Mouse (Mus musculus): ENCODE results near the gene Grip1. TPM values are rescaled to one million over a fixed set of nuclear protein-coding genes. Genes with fewer than 3 reads are reported as not detected.
A peak's percentile ranks its signal among the peaks of the same experiment; 100 is the strongest.

Grip1 gene
- polyA plus RNA-seq, 1 experiment from 2014 or later: 0.55 TPM

DNA sequence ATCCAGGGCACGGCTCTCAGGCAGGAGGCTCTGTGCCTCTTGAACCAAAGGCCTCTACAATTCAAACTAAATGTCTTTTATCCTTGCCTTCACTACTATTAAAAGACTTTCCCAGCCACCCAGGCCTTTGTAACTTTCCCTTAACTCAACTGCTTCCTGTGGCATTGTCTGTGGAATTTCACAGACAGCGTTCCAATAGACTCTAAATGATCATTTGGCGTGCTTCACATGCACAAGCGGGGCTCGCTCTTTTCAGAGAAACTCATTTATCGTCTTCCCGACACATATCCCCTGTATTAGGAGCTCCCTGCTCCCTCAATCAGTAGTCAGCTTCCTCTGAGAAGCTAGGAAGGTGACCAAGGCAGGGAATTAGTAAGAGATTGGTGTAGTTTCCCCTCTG, 104.8 kb downstream of the Grip1 start:
- Histone ChIP-seq H3K9ac (ENCODE audit: low read depth, low read length) (no peak overlapping the region), H3K27me3 (ENCODE audit: control insufficient read depth, insufficient read depth, low read depth, low read length) (no peaks in the 10 kb centered on the region), H3K4me2 (ENCODE audit: low read depth, low read length) (no peak overlapping the region), H3K4me1 (ENCODE audit: control insufficient read depth, low read depth, low read length) (no peaks in the 10 kb centered on the region), H3K4me3 (ENCODE audit: low read depth, low read length) (no peak overlapping the region), H3K27ac (ENCODE audit: low read length) (no peak overlapping the region), H3K36me3 (ENCODE audit: control insufficient read depth, insufficient read depth) (no peaks in the 10 kb centered on the region), H3K9me3 (replicated peaks; ENCODE audit: control insufficient read depth, low read length) (no peaks in the 10 kb centered on the region; the same call in 1 of the 2 replicates)
- WGBS (ENCODE audit: insufficient replicate concordance): 77% methylated on average over 7 of the region's 7 CpGs
- ATAC-seq (ENCODE audit: low read depth): no peak

- Histone ChIP-seq H3K9ac (ENCODE audit: low read depth, low read length) (no peak overlapping the region), H3K36me3 (ENCODE audit: control insufficient read depth, insufficient read depth) (no peaks in the 10 kb centered on the region), H3K4me2 (ENCODE audit: low read depth, low read length) (no peak overlapping the region), H3K4me3 (ENCODE audit: low read depth, low read length) (no peak overlapping the region), H3K27me3 (ENCODE audit: control insufficient read depth, insufficient read depth, low read depth, low read length) (no peaks in the 10 kb centered on the region), H3K9me3 (replicated peaks; ENCODE audit: control insufficient read depth, low read length) (no peaks in the 10 kb centered on the region), H3K4me1 (ENCODE audit: control insufficient read depth, low read depth, low read length) (no peaks in the 10 kb centered on the region), H3K27ac (ENCODE audit: low read length) (no peak overlapping the region)
- WGBS (ENCODE audit: insufficient replicate concordance): 80% methylated on average over 7 of the region's 7 CpGs
- no peak for ATAC-seq (ENCODE audit: low read depth)
Measured at GRCm38 (mm10) chr10:119564862-119565261, 111.2 kb downstream of the Grip1 start.

DNA sequence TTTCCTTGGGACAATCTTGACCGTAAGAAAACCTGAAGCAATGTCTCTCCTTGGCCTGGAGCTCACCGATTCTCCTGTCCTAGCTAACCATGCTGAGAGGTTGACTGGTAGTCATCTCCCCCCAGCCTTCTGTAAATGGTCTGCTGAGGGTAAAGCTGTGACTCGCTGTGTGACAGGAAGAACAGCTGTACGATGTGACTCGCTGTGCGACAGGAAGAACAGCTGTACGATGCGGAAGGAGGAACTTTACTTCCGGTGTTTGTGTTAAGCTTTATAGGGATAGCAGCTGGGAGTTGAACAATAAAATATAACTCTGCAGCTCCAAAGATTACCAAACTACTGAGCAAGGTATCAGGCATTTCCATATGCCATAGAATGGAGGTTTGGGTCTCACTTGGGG, 119.5 kb downstream of the Grip1 start:
- Histone ChIP-seq H3K9ac (ENCODE audit: low read depth, low read length) (no peak overlapping the region), H3K27ac (ENCODE audit: low read length) (no peak overlapping the region), H3K36me3 (ENCODE audit: control insufficient read depth, insufficient read depth) (no peaks in the 10 kb centered on the region), H3K4me2 (ENCODE audit: low read depth, low read length) (no peak overlapping the region), H3K27me3 (ENCODE audit: control insufficient read depth, insufficient read depth, low read depth, low read length) (no peaks in the 10 kb centered on the region), H3K4me3 (ENCODE audit: low read depth, low read length) (no peak overlapping the region), H3K9me3 (replicated peaks; ENCODE audit: control insufficient read depth, low read length) (no peaks in the 10 kb centered on the region), H3K4me1 (ENCODE audit: control insufficient read depth, low read depth, low read length) (no peaks in the 10 kb centered on the region)
- no peak for ATAC-seq (ENCODE audit: low read depth)
- 48% methylated on average over 9 of the region's 9 CpGs for WGBS (ENCODE audit: insufficient replicate concordance)

GRCm38 (mm10) chr10:119575780-119576179, 122.2 kb downstream of the Grip1 start:
- WGBS (ENCODE audit: insufficient replicate concordance): 56% methylated on average over 1 of the region's 1 CpGs

GRCm38 (mm10) chr10:119580024-119580423, 126.4 kb downstream of the Grip1 start:
- H3K4me3 ChIP-seq (ENCODE audit: low read depth, low read length): no peak overlapping the region
- no peak overlapping the region for H3K4me2 ChIP-seq (ENCODE audit: low read depth, low read length)
- H3K27me3 ChIP-seq (ENCODE audit: control insufficient read depth, insufficient read depth, low read depth, low read length): no peaks in the 10 kb centered on the region
- H3K27ac ChIP-seq (ENCODE audit: low read length): no peak overlapping the region
- no peaks in the 10 kb centered on the region for H3K36me3 ChIP-seq (ENCODE audit: control insufficient read depth, insufficient read depth)
- 64% methylated on average over 4 of the region's 4 CpGs for WGBS (ENCODE audit: insufficient replicate concordance)
- no peaks in the 10 kb centered on the region for H3K4me1 ChIP-seq (ENCODE audit: control insufficient read depth, low read depth, low read length)
- ATAC-seq (ENCODE audit: low read depth): no peak
- H3K9me3 ChIP-seq (replicated peaks; ENCODE audit: control insufficient read depth, low read length): no peaks in the 10 kb centered on the region
- no peak overlapping the region for H3K9ac ChIP-seq (ENCODE audit: low read depth, low read length)

More at GRCm38 (mm10) chr10:119575780-119576179, 122.2 kb downstream of the Grip1 start:
- ATAC-seq (ENCODE audit: low read depth): peak; percentile 41; the same call in 1 of the 2 replicates
- Histone ChIP-seq H3K9ac (ENCODE audit: low read depth, low read length) (no peak overlapping the region), H3K27ac (ENCODE audit: low read length) (no peak overlapping the region), H3K27me3 (ENCODE audit: control insufficient read depth, insufficient read depth, low read depth, low read length) (no peaks in the 10 kb centered on the region), H3K9me3 (replicated peaks; ENCODE audit: control insufficient read depth, low read length) (no peaks in the 10 kb centered on the region), H3K4me3 (ENCODE audit: low read depth, low read length) (no peak overlapping the region), H3K4me2 (ENCODE audit: low read depth, low read length) (no peak overlapping the region), H3K36me3 (ENCODE audit: control insufficient read depth, insufficient read depth) (no peaks in the 10 kb centered on the region), H3K4me1 (ENCODE audit: control insufficient read depth, low read depth, low read length) (no peaks in the 10 kb centered on the region)

DNA sequence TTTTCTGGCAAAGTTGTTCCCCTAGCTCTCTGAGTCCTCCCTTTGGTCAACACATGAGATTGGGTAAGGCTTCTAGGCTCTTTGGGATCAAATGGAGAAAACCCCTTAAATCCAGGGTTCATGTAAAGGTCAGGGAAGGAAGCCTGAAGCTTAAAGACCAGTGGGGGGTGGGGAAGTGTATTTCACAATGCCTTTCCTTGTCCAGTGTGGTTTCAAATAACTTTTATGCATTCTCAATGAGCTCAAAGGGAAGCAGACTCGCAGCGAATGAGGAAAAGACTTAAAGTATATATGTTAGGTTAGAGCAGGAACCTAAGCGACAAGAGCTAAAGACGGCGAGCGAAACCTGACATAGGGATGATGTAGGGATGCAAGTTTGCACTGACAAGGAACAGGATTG, 131.0 kb downstream of the Grip1 start:
- Histone ChIP-seq H3K9ac (ENCODE audit: low read depth, low read length) (no peak overlapping the region), H3K36me3 (ENCODE audit: control insufficient read depth, insufficient read depth) (no peaks in the 10 kb centered on the region), H3K27me3 (ENCODE audit: control insufficient read depth, insufficient read depth, low read depth, low read length) (no peaks in the 10 kb centered on the region), H3K9me3 (replicated peaks; ENCODE audit: control insufficient read depth, low read length) (no peaks in the 10 kb centered on the region), H3K4me2 (ENCODE audit: low read depth, low read length) (no peak overlapping the region), H3K27ac (ENCODE audit: low read length) (no peak overlapping the region), H3K4me1 (ENCODE audit: control insufficient read depth, low read depth, low read length) (no peaks in the 10 kb centered on the region), H3K4me3 (ENCODE audit: low read depth, low read length) (no peak overlapping the region)
- WGBS (ENCODE audit: insufficient replicate concordance): 61% methylated on average over 6 of the region's 6 CpGs
- no peak for ATAC-seq (ENCODE audit: low read depth)

GRCm38 (mm10) chr10:119586976-119587375, 133.3 kb downstream of the Grip1 start:
- Histone ChIP-seq H3K27ac (ENCODE audit: low read length) (no peak overlapping the region), H3K4me1 (ENCODE audit: control insufficient read depth, low read depth, low read length) (no peaks in the 10 kb centered on the region), H3K27me3 (ENCODE audit: control insufficient read depth, insufficient read depth, low read depth, low read length) (no peaks in the 10 kb centered on the region), H3K9me3 (replicated peaks; ENCODE audit: control insufficient read depth, low read length) (no peaks in the 10 kb centered on the region), H3K36me3 (ENCODE audit: control insufficient read depth, insufficient read depth) (no peaks in the 10 kb centered on the region), H3K4me2 (ENCODE audit: low read depth, low read length) (no peak overlapping the region), H3K4me3 (ENCODE audit: low read depth, low read length) (no peak overlapping the region), H3K9ac (ENCODE audit: low read depth, low read length) (no peak overlapping the region)
- no peak for ATAC-seq (ENCODE audit: low read depth)
- 71% methylated on average over 3 of the region's 3 CpGs for WGBS (ENCODE audit: insufficient replicate concordance)

DNA sequence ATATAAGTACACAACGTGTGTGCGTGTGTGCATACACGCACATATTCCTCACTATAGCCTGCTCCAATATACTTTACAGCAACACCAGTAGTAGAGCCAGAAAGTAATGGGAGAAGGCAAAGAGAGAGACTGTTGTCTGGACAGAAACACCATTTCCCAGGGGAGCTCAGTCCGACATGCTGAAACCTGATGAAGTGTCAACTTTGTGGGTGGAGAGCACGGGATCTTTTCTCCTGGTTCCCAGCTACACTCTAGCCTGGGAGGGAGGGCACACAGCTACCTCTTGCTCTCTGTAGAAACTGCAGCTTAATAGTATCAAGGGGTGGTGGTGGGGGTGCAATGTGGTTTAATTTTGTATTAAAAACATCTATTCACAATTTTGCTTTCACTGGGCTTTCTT, 143.2 kb downstream of the Grip1 start:
- H3K4me2 ChIP-seq (ENCODE audit: low read depth, low read length): no peak overlapping the region
- H3K4me3 ChIP-seq (ENCODE audit: low read depth, low read length): no peak overlapping the region
- H3K9me3 ChIP-seq (replicated peaks; ENCODE audit: control insufficient read depth, low read length): no peaks in the 10 kb centered on the region
- no peak overlapping the region for H3K27ac ChIP-seq (ENCODE audit: low read length)
- 61% methylated on average over 5 of the region's 5 CpGs for WGBS (ENCODE audit: insufficient replicate concordance)
- no peaks in the 10 kb centered on the region for H3K4me1 ChIP-seq (ENCODE audit: control insufficient read depth, low read depth, low read length)
- ATAC-seq (ENCODE audit: low read depth): no peak
- H3K36me3 ChIP-seq (ENCODE audit: control insufficient read depth, insufficient read depth): no peaks in the 10 kb centered on the region
- no peak overlapping the region for H3K9ac ChIP-seq (ENCODE audit: low read depth, low read length)
- no peaks in the 10 kb centered on the region for H3K27me3 ChIP-seq (ENCODE audit: control insufficient read depth, insufficient read depth, low read depth, low read length)

- WGBS (ENCODE audit: insufficient replicate concordance): 66% methylated on average over 6 of the region's 6 CpGs
- Histone ChIP-seq H3K4me3 (ENCODE audit: low read depth, low read length) (no peak overlapping the region), H3K27me3 (ENCODE audit: control insufficient read depth, insufficient read depth, low read depth, low read length) (no peaks in the 10 kb centered on the region), H3K9me3 (replicated peaks; ENCODE audit: control insufficient read depth, low read length) (no peaks in the 10 kb centered on the region), H3K4me1 (ENCODE audit: control insufficient read depth, low read depth, low read length) (no peaks in the 10 kb centered on the region), H3K27ac (ENCODE audit: low read length) (no peak overlapping the region), H3K4me2 (ENCODE audit: low read depth, low read length) (no peak overlapping the region), H3K36me3 (ENCODE audit: control insufficient read depth, insufficient read depth) (no peaks in the 10 kb centered on the region), H3K9ac (ENCODE audit: low read depth, low read length) (no peak overlapping the region)
- no peak for ATAC-seq (ENCODE audit: low read depth)
Measured at GRCm38 (mm10) chr10:119607501-119607900, 153.9 kb downstream of the Grip1 start.

All from liver, embryonic 16.5 days (tissue).